In genomic region chr2:106194369-106195023, GRCm38 (mm10) we compare ENCODE assay signal across 7 mouse cellular contexts.
DNase-seq lines count a peak whose midpoint lies in the region; ATAC-seq and TF ChIP-seq lines count a peak whose summit lies in the region.

No protein-coding gene starts in this region.

- peak overlapping the region; percentile 48 for H3K4me2 ChIP-seq in intestine, postnatal 0 days (replicated peaks; ENCODE audit: low read depth)
- H3K4me2 ChIP-seq in midbrain, embryonic 11.5 days = peak overlapping the region; percentile 51

- H3K9me3 ChIP-seq in intestine, postnatal 0 days (ENCODE audit: control insufficient read depth) = no peaks in the 10 kb centered on the region
- H3K9me3 ChIP-seq in midbrain, embryonic 11.5 days (ENCODE audit: control insufficient read depth, low read length) = no peaks in the 10 kb centered on the region

- H3K27me3 ChIP-seq in intestine, postnatal 0 days (replicated peaks; ENCODE audit: control insufficient read depth, insufficient read depth, low read length) = 0 out of 2 replicates have a peak, but pooled peaks cover 3% of the 10 kb centered on the region
- H3K27me3 ChIP-seq in midbrain, embryonic 11.5 days (ENCODE audit: control insufficient read depth, insufficient read depth, low read length) = no peaks in the 10 kb centered on the region; the same call in 1 of the 2 replicates
- H3K27me3 ChIP-seq in small intestine, adult 2 months (ENCODE audit: control insufficient read depth, insufficient read depth, low read length) = no peaks in the 10 kb centered on the region

- no peak for TF ChIP-seq POLR2A in small intestine, adult 2 months (IDR thresholded peaks at IDR 0.05; ENCODE audit: low read depth, low read length)

- no peaks in the 10 kb centered on the region for H3K4me1 ChIP-seq in intestine, postnatal 0 days (replicated peaks; ENCODE audit: control insufficient read depth, insufficient read depth, low read length)
- H3K4me1 ChIP-seq in midbrain, embryonic 11.5 days (ENCODE audit: control insufficient read depth, insufficient read depth, low read length) = peaks cover 9% of the 10 kb centered on the region
- H3K4me1 ChIP-seq in small intestine, adult 2 months (ENCODE audit: control insufficient read depth, insufficient read depth, insufficient read length, low read length) = no peaks in the 10 kb centered on the region

- peak; percentile 83 for TF ChIP-seq CTCF in intestine, postnatal 0 days (IDR thresholded peaks at IDR 0.05; ENCODE audit: low read depth)
- TF ChIP-seq CTCF in small intestine, adult 2 months (IDR thresholded peaks at IDR 0.05; ENCODE audit: extremely low read depth, insufficient read length, insufficient replicate concordance, low read depth, low read length) = peak; percentile 48; the same call in 1 of the 2 replicates

- no peak overlapping the region for H3K4me3 ChIP-seq in intestine, postnatal 0 days (ENCODE audit: low read depth, low read length)
- H3K4me3 ChIP-seq in midbrain, embryonic 11.5 days (ENCODE audit: low read depth, low read length) = peak overlapping the region; percentile 25
- H3K4me3 ChIP-seq in small intestine, adult 2 months (ENCODE audit: low read depth, low read length) = no peak overlapping the region

- H3K9ac ChIP-seq in intestine, postnatal 0 days (ENCODE audit: low read depth, low read length) = 0 out of 2 replicates have a peak overlapping the region, but pooled peaks have one; percentile 11
- H3K9ac ChIP-seq in midbrain, embryonic 11.5 days (ENCODE audit: low read length) = peak overlapping the region; percentile 55

- 12% methylated on average over 14 of the region's 14 CpGs for WGBS in intestine, postnatal 0 days
- 7% methylated on average over 14 of the region's 14 CpGs for WGBS in midbrain, embryonic 11.5 days
- WGBS in small intestine, adult 2 months = 12% methylated on average over 14 of the region's 14 CpGs

- ATAC-seq in intestine, postnatal 0 days = no peak
- peak; percentile 82 for ATAC-seq in midbrain, embryonic 11.5 days (ENCODE audit: low FRiP score)

- DNase-seq in adrenal gland, adult 8-10 months = peak; percentile 42
- DNase-seq in cerebellum, postnatal 36 days = peak; percentile 84 to 91
- DNase-seq in gastrocnemius, postnatal 14 days = peak; percentile 61
- DNase-seq in left cerebral cortex, postnatal 14 days (ENCODE audit: low spot score in 2 of 2) = peak; percentile 82 to 88
- peak; percentile 99 for DNase-seq in midbrain, embryonic 11.5 days (ENCODE audit: low spot score, missing footprints)

- no peaks in the 10 kb centered on the region for H3K36me3 ChIP-seq in intestine, postnatal 0 days (ENCODE audit: control insufficient read depth, insufficient read depth)
- H3K36me3 ChIP-seq in midbrain, embryonic 11.5 days (ENCODE audit: control insufficient read depth, insufficient read depth, low read length) = no peaks in the 10 kb centered on the region
- H3K36me3 ChIP-seq in small intestine, adult 2 months (ENCODE audit: control insufficient read depth, insufficient read depth, low read length) = no peaks in the 10 kb centered on the region

- intact Hi-C loops in gastrocnemius, postnatal 14 days (cut with DNase I; ENCODE audit: low total_unique reads) = no loop called here
- intact Hi-C loops in left cerebral cortex, postnatal 14 days (cut with DNase I) = loop anchor here (2.0 to 10.0 kb wide), 3 partner anchors 510 to 860 kb away; no protein-coding TSS in a partner anchor

- no peak overlapping the region for H3K27ac ChIP-seq in intestine, postnatal 0 days (ENCODE audit: low read depth, low read length)
- peak overlapping the region; percentile 31; the same call in 1 of the 2 replicates for H3K27ac ChIP-seq in midbrain, embryonic 11.5 days (ENCODE audit: low read depth, low read length)
- H3K27ac ChIP-seq in small intestine, adult 2 months (ENCODE audit: insufficient read depth, low read depth, low read length) = no peak overlapping the region

Comparison
In these comparisons a context has a peak if more than half of its experiments do, and no peak if none do; other contexts are left out.
1. DNase-seq: peak in every context shown above with its lines; median percentile 99 in midbrain, embryonic 11.5 days; 88 in cerebellum, postnatal 36 days; 85 in left cerebral cortex, postnatal 14 days; 61 in gastrocnemius, postnatal 14 days; 42 in adrenal gland, adult 8-10 months.